Mouse (Mus musculus) embryonic facial prominence, embryonic 14.5 days (tissue): ENCODE measurements at regions not wholly inside any gene's neighbourhood (a gene's known extent, or its start where the extent isn't known, plus 50 kb on each side); places are given as distances from the start of the nearest gene placed in this dataset.
A peak's percentile ranks its signal among the peaks of the same experiment; 100 is the strongest.

Source experiments
- ATAC-seq: fragments of 200-750 bp; cut with Nextera tagmentation; 2 replicates; pipeline ENCODE4 v1.8.0; 2017; ENCODE audit warnings: low read depth, moderate number of reproducible peaks, moderate TSS enrichment
- DNase-seq: peaks from one replicate; pipeline ENCODE4 v3.0.0-alpha.2; 2015; ENCODE audit warnings: low spot score
- H3K27ac ChIP-seq: fragments of 300-500 bp; sonication (generic); replicated peaks from 2 replicates; pipeline ENCODE4 v1.5.1; 2014; ENCODE audit warnings: low read depth, mild to moderate bottlenecking, low read length, moderate library complexity
- H3K27me3 ChIP-seq: fragments of 300-500 bp; sonication (generic); replicated peaks from 2 replicates; pipeline ENCODE4 v1.6.1; 2014; ENCODE audit warnings: low read length; ENCODE audit not compliant: control insufficient read depth, insufficient read depth
- H3K36me3 ChIP-seq: fragments of 300-500 bp; sonication (generic); 2 replicates; pipeline ENCODE4 v1.6.1; 2014; ENCODE audit warnings: low read length, mixed read lengths; ENCODE audit not compliant: control insufficient read depth, insufficient read depth
- H3K4me1 ChIP-seq: fragments of 300-500 bp; sonication (generic); 2 replicates; pipeline ENCODE4 v1.6.1; 2014; ENCODE audit warnings: antibody characterized with exemption, low read length; ENCODE audit not compliant: control insufficient read depth, insufficient read depth
- H3K4me2 ChIP-seq: fragments of 300-500 bp; sonication (generic); 2 replicates; pipeline ENCODE4 v1.6.1; 2014; ENCODE audit warnings: low read depth, mild to moderate bottlenecking, low read length, moderate library complexity, mixed read lengths
- H3K4me3 ChIP-seq: fragments of 300-500 bp; sonication (generic); 2 replicates; pipeline ENCODE4 v1.5.1; 2014; ENCODE audit warnings: low read depth, mild to moderate bottlenecking, low read length
- H3K9ac ChIP-seq: fragments of 300-500 bp; sonication (generic); 2 replicates; pipeline ENCODE4 v1.6.1; 2014; ENCODE audit warnings: low read depth, mild to moderate bottlenecking, low read length, moderate library complexity, mixed read lengths
- H3K9me3 ChIP-seq: fragments of 300-500 bp; sonication (generic); 2 replicates; pipeline ENCODE4 v1.6.1; 2016; ENCODE audit warnings: low read length; ENCODE audit not compliant: control insufficient read depth
- WGBS: fragments of 180-500 bp; shearing (Covaris S2); extraction: QIAGEN DNeasy Blood & Tissue Kit; methylation state at CpG from one replicate; pipeline ENCODE4 v1.1.7; 2014; 5-methylcytosine and 5-hydroxymethylcytosine counted together

DNA sequence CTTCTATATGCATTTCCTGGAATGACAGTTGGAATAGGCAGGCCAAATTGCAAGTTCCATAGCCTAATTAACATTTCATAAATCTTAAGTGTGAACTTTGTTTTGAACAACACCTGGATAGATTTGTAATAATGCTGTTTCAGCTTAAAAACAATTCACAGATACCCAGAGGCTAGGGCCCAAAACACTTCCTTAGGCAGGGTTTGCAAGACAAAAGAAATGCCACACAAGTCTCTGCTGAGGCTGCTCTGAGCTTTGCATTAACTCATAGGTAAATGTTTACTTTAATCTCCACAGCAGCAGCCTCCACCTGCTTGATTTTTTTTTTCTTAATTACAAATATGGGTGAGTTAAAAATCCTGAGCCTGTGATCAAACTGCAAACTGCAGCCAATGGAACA lies 118.4 kb downstream of the Gnat3 start:
- DNase-seq: no peak
- Histone ChIP-seq H3K4me2 (no peak overlapping the region), H3K36me3 (no peaks in the 10 kb centered on the region), H3K9ac (no peak overlapping the region), H3K4me1 (no peaks in the 10 kb centered on the region), H3K9me3 (no peaks in the 10 kb centered on the region), H3K27ac (no peak overlapping the region), H3K4me3 (no peak overlapping the region), H3K27me3 (no peaks in the 10 kb centered on the region)
- ATAC-seq: no peak

DNA sequence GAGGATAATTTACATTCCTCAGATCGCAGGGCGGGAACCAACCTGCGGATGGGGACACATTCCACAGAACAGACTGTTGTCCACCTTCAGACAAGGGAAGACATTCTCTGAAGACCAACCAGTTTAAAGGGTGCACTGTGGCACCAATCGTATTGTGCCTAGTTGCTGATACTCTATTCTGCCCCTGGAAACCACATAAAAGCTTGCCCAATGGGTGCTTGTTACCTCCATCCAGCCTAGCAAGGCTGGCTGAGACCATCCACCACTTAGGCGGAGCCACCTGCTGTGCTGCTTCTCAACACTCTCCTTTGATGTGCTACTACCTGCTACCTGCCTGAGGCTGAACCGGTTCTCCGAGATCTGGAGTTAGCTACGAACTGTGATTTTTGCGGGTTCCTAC lies 119.9 kb downstream of the Gnat3 start:
- Histone ChIP-seq H3K9ac (no peak overlapping the region), H3K27me3 (no peaks in the 10 kb centered on the region), H3K9me3 (no peaks in the 10 kb centered on the region), H3K4me3 (no peak overlapping the region), H3K4me1 (no peaks in the 10 kb centered on the region), H3K36me3 (no peaks in the 10 kb centered on the region), H3K4me2 (no peak overlapping the region), H3K27ac (no peak overlapping the region)
- no peak for ATAC-seq
- WGBS: 59% methylated on average over 9 of the region's 9 CpGs
- peak; percentile 48 for DNase-seq

DNA sequence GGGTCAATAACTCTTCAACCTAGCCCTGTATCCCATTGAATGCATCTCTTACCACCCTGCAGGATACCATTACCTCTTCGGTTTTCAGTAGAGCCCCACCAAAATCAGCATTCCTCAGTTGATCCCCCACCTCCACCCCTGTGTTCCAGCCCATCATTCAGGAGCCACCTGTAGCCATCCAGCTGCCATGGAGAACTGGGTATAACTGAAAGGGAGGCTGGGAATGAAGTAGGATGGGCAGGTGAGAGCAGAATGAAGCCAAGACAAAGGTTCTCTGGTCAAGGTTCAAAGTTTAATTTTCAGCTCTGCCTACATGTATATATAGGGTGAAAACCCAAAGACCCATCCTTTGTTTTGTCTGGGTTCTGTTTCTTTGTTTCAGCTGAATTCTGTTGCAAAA lies 121.4 kb downstream of the Gnat3 start:
- H3K4me1 ChIP-seq: no peaks in the 10 kb centered on the region
- ATAC-seq: no peak
- WGBS: 73% methylated on average over 1 of the region's 1 CpGs

DNA sequence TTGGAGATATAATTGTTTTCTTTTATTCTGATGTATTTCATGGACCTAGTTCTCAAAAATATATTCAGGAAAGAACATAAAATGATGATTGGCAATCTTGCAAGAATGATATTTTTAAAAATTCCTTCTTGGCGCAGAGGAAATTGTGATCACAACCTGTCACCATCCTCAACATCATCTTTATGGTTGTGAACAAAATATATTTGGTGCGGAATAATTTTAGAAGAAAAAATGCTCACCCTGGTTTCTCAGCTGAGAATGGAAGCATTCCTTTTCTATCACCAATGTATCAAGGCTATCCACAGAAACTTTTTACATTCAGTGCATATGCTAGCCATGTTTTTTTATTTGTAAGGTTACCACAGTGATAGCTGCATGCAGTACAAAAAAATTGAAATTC lies 123.1 kb downstream of the Gnat3 start:
- no peaks in the 10 kb centered on the region for H3K9me3 ChIP-seq
- H3K27ac ChIP-seq: no peak overlapping the region
- H3K4me3 ChIP-seq: no peak overlapping the region
- 86% methylated on average over 2 of the region's 2 CpGs for WGBS
- no peak overlapping the region for H3K9ac ChIP-seq
- no peak for ATAC-seq
- H3K36me3 ChIP-seq: no peaks in the 10 kb centered on the region
- no peak for DNase-seq
- H3K4me1 ChIP-seq: no peaks in the 10 kb centered on the region; the same call in 1 of the 2 replicates
- H3K4me2 ChIP-seq: no peak overlapping the region
- H3K27me3 ChIP-seq: no peaks in the 10 kb centered on the region

More for the DNA sequence above, 121.4 kb downstream of the Gnat3 start:
- Histone ChIP-seq H3K4me2 (no peak overlapping the region), H3K9ac (no peak overlapping the region), H3K27ac (no peak overlapping the region), H3K27me3 (no peaks in the 10 kb centered on the region), H3K9me3 (no peaks in the 10 kb centered on the region), H3K4me3 (no peak overlapping the region), H3K36me3 (no peaks in the 10 kb centered on the region)
- DNase-seq: no peak

DNA sequence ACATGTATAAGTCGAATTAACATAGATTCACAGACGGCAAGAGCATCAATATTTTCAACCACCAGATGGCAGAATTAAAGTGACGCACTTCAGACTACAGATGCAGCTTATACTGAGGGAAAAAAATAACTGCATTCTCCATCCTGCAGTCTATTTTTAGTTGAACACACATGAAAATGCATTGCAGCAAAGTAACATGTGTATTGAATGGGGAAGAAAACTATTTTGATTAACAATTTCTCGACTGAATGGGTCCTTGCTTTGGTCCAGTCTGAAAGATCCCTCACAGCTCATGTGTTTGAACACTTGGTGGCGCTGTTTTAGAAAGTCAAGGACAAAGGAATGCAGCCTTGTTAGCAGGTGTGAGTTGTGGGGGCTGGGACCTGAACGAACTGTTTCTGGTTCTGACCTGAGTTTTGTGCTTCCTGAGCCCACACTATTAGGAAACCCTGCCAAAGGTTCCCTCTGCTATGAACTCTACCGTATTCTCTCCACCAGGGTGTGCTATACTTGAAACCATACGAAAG lies 125.6 kb downstream of the Gnat3 start:
- peak; percentile 82 for ATAC-seq
- H3K4me2 ChIP-seq: peak overlapping the region; percentile 14; the same call in 1 of the 2 replicates
- DNase-seq: peak; percentile 75

DNA sequence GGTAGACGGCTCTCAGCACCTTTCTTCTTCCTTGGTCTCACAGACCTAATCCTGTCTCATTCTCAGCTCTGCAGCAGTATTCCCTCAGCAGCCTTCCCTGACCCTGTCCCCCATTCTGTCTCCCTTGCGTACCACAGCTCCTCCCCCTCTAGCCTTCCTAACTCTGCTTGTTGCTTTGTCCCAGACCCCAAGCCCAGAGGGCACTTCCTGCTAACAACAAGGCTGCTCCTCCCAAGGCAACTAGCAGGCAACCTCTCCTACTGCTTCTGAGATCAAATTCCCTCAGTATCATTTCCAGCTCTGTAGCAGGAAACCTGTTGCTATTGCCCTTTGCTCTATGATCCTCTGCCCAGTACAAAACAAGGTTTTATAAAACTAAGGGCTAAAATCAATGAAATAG lies 127.6 kb downstream of the Gnat3 start:
- H3K27me3 ChIP-seq: no peaks in the 10 kb centered on the region
- no peak overlapping the region for H3K27ac ChIP-seq
- DNase-seq (no peak), ATAC-seq (no peak)
- no peaks in the 10 kb centered on the region for H3K36me3 ChIP-seq
- H3K4me2 ChIP-seq: no peak overlapping the region
- no peak overlapping the region for H3K9ac ChIP-seq
- no peaks in the 10 kb centered on the region; the same call in 1 of the 2 replicates for H3K4me1 ChIP-seq
- no peak overlapping the region for H3K4me3 ChIP-seq
- H3K9me3 ChIP-seq: no peaks in the 10 kb centered on the region
- WGBS: 33% methylated on average over 2 of the region's 2 CpGs

More for the DNA sequence above, 125.6 kb downstream of the Gnat3 start:
- no peaks in the 10 kb centered on the region; the same call in 1 of the 2 replicates for H3K4me1 ChIP-seq
- no peak overlapping the region for H3K4me3 ChIP-seq
- H3K9me3 ChIP-seq: no peaks in the 10 kb centered on the region
- no peak overlapping the region for H3K27ac ChIP-seq
- H3K9ac ChIP-seq: no peak overlapping the region
- 35% methylated on average over 8 of the region's 8 CpGs for WGBS
- no peaks in the 10 kb centered on the region for H3K27me3 ChIP-seq
- H3K36me3 ChIP-seq: no peaks in the 10 kb centered on the region

DNA sequence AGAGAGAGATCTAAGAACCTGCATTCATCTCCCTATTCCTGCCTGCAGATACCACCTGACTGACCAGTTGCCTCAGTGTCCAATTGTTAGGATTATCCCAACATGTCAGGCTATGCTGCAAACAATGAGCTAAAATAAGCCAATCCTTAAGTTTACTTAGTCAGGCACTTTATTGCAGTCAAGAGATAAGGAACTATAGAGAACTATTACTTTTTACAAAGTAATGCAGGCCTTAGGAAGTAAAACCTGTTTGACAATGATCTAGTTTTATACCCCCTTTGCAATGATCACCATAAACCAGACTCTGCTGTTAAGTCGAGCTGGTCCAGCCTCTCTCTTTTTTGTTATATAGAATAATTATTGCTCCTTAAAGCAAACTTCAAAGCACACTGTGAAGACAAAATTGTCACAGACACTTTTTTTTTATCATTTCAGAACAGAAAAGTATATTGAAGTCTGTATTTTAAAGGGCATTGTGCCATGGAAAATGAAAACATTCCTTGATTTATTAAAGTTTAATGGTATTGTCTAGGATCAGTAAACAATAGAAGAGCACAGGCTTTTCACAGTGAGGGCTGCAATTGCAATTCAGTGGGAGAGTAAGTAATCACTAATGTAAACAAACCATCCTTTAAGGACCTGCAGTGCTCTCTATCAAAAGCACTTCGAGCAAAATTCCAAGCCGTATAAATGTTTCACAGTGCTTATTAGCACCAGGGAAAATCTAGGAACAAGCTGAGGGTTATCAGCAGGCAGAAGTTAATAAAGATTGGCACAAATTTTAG lies 152.7 kb downstream of the Gnat3 start:
- 37% methylated on average over 3 of the region's 3 CpGs for WGBS

DNA sequence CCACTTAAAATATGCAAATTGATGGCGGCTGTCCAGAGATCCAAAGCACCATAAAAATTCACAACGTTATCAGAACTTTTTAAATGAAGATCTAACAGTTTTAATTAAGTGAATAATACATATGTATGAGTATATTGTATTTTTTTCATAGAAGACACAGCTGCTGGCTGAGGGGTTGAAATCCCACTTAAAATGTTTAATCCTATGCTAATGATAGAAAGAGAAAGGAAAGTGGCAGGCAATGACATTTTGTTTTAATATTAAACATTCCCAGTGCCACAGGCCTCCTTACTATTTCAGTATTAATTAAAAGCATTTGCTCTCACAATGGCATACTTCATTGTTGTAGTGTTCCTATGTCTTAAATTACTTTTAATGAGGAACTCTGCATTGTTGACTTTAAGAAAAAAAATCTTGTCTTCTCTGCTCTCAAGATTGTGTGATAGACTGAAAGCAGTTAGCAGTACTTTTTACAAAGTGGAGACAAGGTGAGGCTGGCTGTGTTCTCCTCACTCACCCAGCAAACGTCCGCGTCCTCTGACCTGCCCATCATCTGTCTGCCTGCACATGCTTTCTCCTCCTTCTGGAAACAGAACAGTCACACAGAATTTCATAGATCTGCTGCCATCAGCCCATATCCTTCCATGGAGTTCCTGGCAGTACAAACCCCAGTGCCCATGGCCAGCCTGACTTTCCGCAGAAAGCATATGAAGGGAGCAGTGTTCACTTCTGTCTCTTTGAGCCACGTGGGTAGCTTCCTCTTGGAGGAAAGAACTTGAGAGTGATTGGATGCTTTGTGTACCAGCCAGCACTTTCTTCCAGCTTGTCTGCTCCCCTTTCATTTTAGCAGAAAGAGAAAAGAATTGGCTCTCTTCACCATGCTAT lies 173.7 kb downstream of the Gnat3 start:
- H3K4me1 ChIP-seq: 0 out of 2 replicates have a peak, but pooled peaks cover 8% of the 10 kb centered on the region
- H3K4me2 ChIP-seq: no peak overlapping the region
- no peaks in the 10 kb centered on the region for H3K36me3 ChIP-seq
- WGBS: 53% methylated on average over 7 of the region's 7 CpGs
- H3K9me3 ChIP-seq: 0 out of 2 replicates have a peak, but pooled peaks cover 13% of the 10 kb centered on the region
- no peak overlapping the region for H3K4me3 ChIP-seq
- ATAC-seq (no peak), DNase-seq (peak; percentile 31)
- peak overlapping the region; percentile 15; the same call in 1 of the 2 replicates for H3K27ac ChIP-seq
- no peak overlapping the region for H3K9ac ChIP-seq
- H3K27me3 ChIP-seq: no peaks in the 10 kb centered on the region

More for the DNA sequence above, 152.7 kb downstream of the Gnat3 start:
- Histone ChIP-seq H3K27ac (no peak overlapping the region), H3K4me3 (no peak overlapping the region), H3K9me3 (no peaks in the 10 kb centered on the region), H3K9ac (no peak overlapping the region), H3K4me1 (no peaks in the 10 kb centered on the region), H3K27me3 (no peaks in the 10 kb centered on the region), H3K4me2 (no peak overlapping the region), H3K36me3 (no peaks in the 10 kb centered on the region)
- DNase-seq: no peak
- no peak for ATAC-seq
